Mouse (Mus musculus) CH12.LX (cell line): ENCODE measurements at regions not wholly inside any gene's neighbourhood (a gene's known extent, or its start where the extent isn't known, plus 50 kb on each side); places are given as distances from the start of the nearest gene placed in this dataset.

Experiments used
- DNase-seq: peaks from one replicate; pipeline ENCODE4 v3.0.0-alpha.2; 2013; ENCODE audit errors: extremely low read depth
- H3K27ac ChIP-seq: 2 replicates; pipeline ENCODE4 v1.5.1; 2012; ENCODE audit warnings: low read depth, mild to moderate bottlenecking, control low read depth, moderate library complexity; ENCODE audit not compliant: insufficient read depth
- H3K27me3 ChIP-seq: replicated peaks from 2 replicates; pipeline ENCODE3; 2012; ENCODE audit warnings: inconsistent platforms
- H3K36me3 ChIP-seq, 2 experiments: replicated peaks in 1 of 2; 2 replicates each; pipeline versions ENCODE3 to v1.6.1; 2012; ENCODE audit warnings: inconsistent platforms in 1 of 2, low read length in 1 of 2, mild to moderate bottlenecking in 1 of 2, mixed read lengths in 1 of 2, moderate library complexity in 1 of 2; ENCODE audit not compliant: control insufficient read depth in 1 of 2, insufficient read depth in 1 of 2
- H3K4me1 ChIP-seq, 2 experiments: 2 replicates each; pipeline ENCODE4 v1.6.1; 2012; ENCODE audit warnings: inconsistent platforms in 1 of 2, moderate library complexity in 1 of 2; ENCODE audit not compliant: insufficient read depth in 2 of 2, control insufficient read depth in 1 of 2
- H3K4me2 ChIP-seq: 2 replicates; pipeline ENCODE4 v1.6.1; 2012; ENCODE audit warnings: low read depth, mild to moderate bottlenecking, control low read depth; ENCODE audit not compliant: poor library complexity, insufficient read depth, severe bottlenecking
- H3K4me3 ChIP-seq, 3 experiments: fragments of 150-350 bp in 1 of 3; sonication (generic) in 1 of 3; replicated peaks in 1 of 3; 2 replicates each; pipeline versions ENCODE3 to v1.5.1; 2011 to 2012; ENCODE audit warnings: low read depth in 2 of 3, low read length in 2 of 3, mild to moderate bottlenecking in 2 of 3, moderate library complexity in 2 of 3, control low read depth in 1 of 3, improper control_type of control experiment in 1 of 3, inconsistent platforms in 1 of 3, mixed read lengths in 1 of 3; ENCODE audit not compliant: poor library complexity in 1 of 3
- H3K79me2 ChIP-seq: replicated peaks from 2 replicates; pipeline ENCODE4 v1.6.1; 2012; ENCODE audit warnings: mild to moderate bottlenecking, moderate library complexity; ENCODE audit not compliant: control insufficient read depth, poor library complexity, insufficient read depth, severe bottlenecking; ENCODE audit errors: extremely low read depth
- H3K9ac ChIP-seq: 2 replicates; pipeline ENCODE4 v1.6.1; 2012; ENCODE audit warnings: low read depth, mild to moderate bottlenecking, control low read depth, moderate library complexity; ENCODE audit not compliant: insufficient read depth
- H3K9me3 ChIP-seq: replicated peaks from 2 replicates; pipeline ENCODE3; 2012; ENCODE audit warnings: low read length, inconsistent platforms, mixed read lengths
- BHLHE40 ChIP-seq: IDR thresholded peaks from 2 replicates; pipeline ENCODE4 v1.6.1; 2011; ENCODE audit warnings: mild to moderate bottlenecking, low read depth, low read length, improper control_type of control experiment
- CHD1 ChIP-seq: IDR thresholded peaks from 2 replicates; pipeline ENCODE4 v1.6.1; 2012; ENCODE audit warnings: low read depth, low read length, improper control_type of control experiment, inconsistent platforms
- E2F4 ChIP-seq: IDR thresholded peaks from 2 replicates; pipeline ENCODE4 v1.6.1; 2011; ENCODE audit warnings: low read depth, low read length, improper control_type of control experiment; ENCODE audit not compliant: insufficient replicate concordance
- EP300 ChIP-seq: IDR thresholded peaks from 2 replicates; pipeline ENCODE4 v1.6.1; 2011; ENCODE audit warnings: low read length, improper control_type of control experiment
- HCFC1 ChIP-seq: IDR thresholded peaks from 2 replicates; pipeline ENCODE4 v1.6.1; 2012; ENCODE audit warnings: low read depth, mild to moderate bottlenecking, inconsistent platforms, low read length, improper control_type of control experiment
- MAFK ChIP-seq: IDR thresholded peaks from 2 replicates; pipeline ENCODE4 v1.6.1; 2011; ENCODE audit warnings: low read length, improper control_type of control experiment; ENCODE audit not compliant: insufficient replicate concordance
- MXI1 ChIP-seq: IDR thresholded peaks from 2 replicates; pipeline ENCODE4 v1.6.1; 2011; ENCODE audit warnings: mild to moderate bottlenecking, low read depth, low read length, improper control_type of control experiment
- NELFE ChIP-seq: IDR thresholded peaks from 2 replicates; pipeline ENCODE4 v1.6.1; 2011; ENCODE audit warnings: low read depth, low read length, improper control_type of control experiment
- NRF1 ChIP-seq: IDR thresholded peaks from 2 replicates; pipeline ENCODE4 v1.6.1; 2014; ENCODE audit warnings: low read depth, mild to moderate bottlenecking, inconsistent platforms, low read length, improper control_type of control experiment, moderate library complexity
- RCOR1 ChIP-seq: conservative IDR thresholded peaks from 2 replicates; pipeline ENCODE4 v1.6.1; 2012; ENCODE audit warnings: low read depth, mild to moderate bottlenecking, inconsistent platforms, low read length, improper control_type of control experiment
- SIN3A ChIP-seq: IDR thresholded peaks from 2 replicates; pipeline ENCODE4 v1.6.1; 2012; ENCODE audit warnings: low read length, improper control_type of control experiment, inconsistent platforms
- UBTF ChIP-seq: IDR thresholded peaks from 2 replicates; pipeline ENCODE4 v1.6.1; 2012; ENCODE audit warnings: low read depth, mild to moderate bottlenecking, inconsistent platforms, low read length, improper control_type of control experiment, moderate library complexity
- USF1 ChIP-seq: IDR thresholded peaks from 2 replicates; pipeline ENCODE4 v1.6.1; 2014; ENCODE audit warnings: low read depth, mild to moderate bottlenecking, inconsistent platforms, low read length, improper control_type of control experiment
- ZC3H11A ChIP-seq: IDR thresholded peaks from 2 replicates; pipeline ENCODE4 v1.6.1; 2012; ENCODE audit warnings: low read depth, mild to moderate bottlenecking, inconsistent platforms, low read length, improper control_type of control experiment
- ZKSCAN1 ChIP-seq: IDR thresholded peaks from 2 replicates; pipeline ENCODE4 v1.6.1; 2012; ENCODE audit warnings: low read depth, inconsistent platforms, low read length, improper control_type of control experiment, borderline replicate concordance
- dilution Hi-C: fragments of 300-500 bp; cut with MboI; formaldehyde crosslinking; loops from 2 replicates; pipeline ENCODE4 v1.14.3; 2020; ENCODE audit warnings: low sequenced_read_pairs; ENCODE audit not compliant: extremely low pct_unique_long_range_greater_than_20kb, extremely low pct_ligation_motif_present
- in situ Hi-C: fragments of 300-500 bp; cut with MboI; formaldehyde crosslinking; loops from 3 replicates; pipeline ENCODE4 v1.14.3; 2019; ENCODE audit warnings: low sequenced_read_pairs, low pct_ligation_motif_present, low pct_unique_long_range_greater_than_20kb, mixed read lengths

GRCm38 (mm10) chr1:103421638-103422001 lies 1346.7 kb upstream of the Cdh20 start:
- Histone ChIP-seq H3K4me3 (no peak overlapping the region), H3K9me3 (peaks cover 25% of the 10 kb centered on the region), H3K4me1 (no peaks in the 10 kb centered on the region)
- TF ChIP-seq MXI1 (no peak), RCOR1 (no peak), BHLHE40 (no peak), ZKSCAN1 (no peak), UBTF (no peak)
- TF ChIP-seq, all 38 proteins: peak for 0
- dilution Hi-C loops: no loop called here
- H3K79me2 ChIP-seq: no peaks in the 10 kb centered on the region
- no peak overlapping the region for H3K4me2 ChIP-seq
- DNase-seq: no peak
- no peaks in the 10 kb centered on the region for H3K36me3 ChIP-seq
- no peaks in the 10 kb centered on the region for H3K27me3 ChIP-seq
- in situ Hi-C loops: no loop called here
- no peak overlapping the region for H3K27ac ChIP-seq
- no peak overlapping the region for H3K9ac ChIP-seq

GRCm38 (mm10) chr1:103471514-103471913 lies 1296.8 kb upstream of the Cdh20 start:
- DNase-seq: no peak
- H3K9me3 ChIP-seq: peaks cover 30% of the 10 kb centered on the region
- no peak overlapping the region for H3K4me2 ChIP-seq
- no peak overlapping the region for H3K4me3 ChIP-seq
- H3K79me2 ChIP-seq: no peaks in the 10 kb centered on the region
- H3K27me3 ChIP-seq: no peaks in the 10 kb centered on the region
- H3K9ac ChIP-seq: no peak overlapping the region
- no peak overlapping the region for H3K27ac ChIP-seq
- in situ Hi-C loops: no loop called here
- no peak for TF ChIP-seq ZC3H11A
- TF ChIP-seq, all 38 proteins: peak for 0
- Histone ChIP-seq H3K36me3 (no peaks in the 10 kb centered on the region), H3K4me1 (no peaks in the 10 kb centered on the region)
- dilution Hi-C loops: no loop called here

GRCm38 (mm10) chr1:103503464-103504139 lies 1264.7 kb upstream of the Cdh20 start:
- no peak overlapping the region for H3K9ac ChIP-seq
- peaks cover 10% of the 10 kb centered on the region for H3K9me3 ChIP-seq
- H3K4me1 ChIP-seq: no peaks in the 10 kb centered on the region
- no peaks in the 10 kb centered on the region for H3K36me3 ChIP-seq
- DNase-seq: no peak
- H3K79me2 ChIP-seq: no peaks in the 10 kb centered on the region
- TF ChIP-seq E2F4: no peak
- TF ChIP-seq MAFK: no peak
- TF ChIP-seq BHLHE40: no peak
- no peak for TF ChIP-seq RCOR1
- no peak for TF ChIP-seq SIN3A
- no peak for TF ChIP-seq CHD1
- no peak for TF ChIP-seq USF1
- TF ChIP-seq HCFC1: no peak
- no peak for TF ChIP-seq EP300
- TF ChIP-seq NELFE: no peak
- TF ChIP-seq NRF1: no peak
- no peak for TF ChIP-seq ZC3H11A
- no peak overlapping the region for H3K4me2 ChIP-seq
- in situ Hi-C loops (no loop called here), dilution Hi-C loops (no loop called here)
- H3K27me3 ChIP-seq: no peaks in the 10 kb centered on the region
- no peak overlapping the region for H3K4me3 ChIP-seq
- no peak overlapping the region for H3K27ac ChIP-seq
